Mouse (Mus musculus) natural killer cell, adult 2 months (primary cell): ENCODE data around the gene Smtn.

ENCODE experiments used
- DNase-seq, 2 experiments: peaks; one replicate each; pipeline ENCODE4 v3.0.0; 2022; ENCODE audit warnings: low spot score in 2 of 2

Gene Smtn

GRCm38 (mm10) chr11:3527766-3528165, 12.6 kb downstream of the Smtn start:
- no peak for DNase-seq

- no peak for DNase-seq
Measured at GRCm38 (mm10) chr11:3526979-3527738, 13.3 kb downstream of the Smtn start.

GRCm38 (mm10) chr11:3526207-3526606, 14.2 kb downstream of the Smtn start:
- no peak for DNase-seq

- DNase-seq, result no peak
Measured at GRCm38 (mm10) chr11:3525560-3525959, 14.9 kb downstream of the Smtn start.

- DNase-seq, result no peak
Measured at GRCm38 (mm10) chr11:3523840-3524582, 16.4 kb downstream of the Smtn start.

GRCm38 (mm10) chr11:3522285-3523000, 18.0 kb downstream of the Smtn start:
- no peak for DNase-seq

GRCm38 (mm10) chr11:3521339-3522224, 18.8 kb downstream of the Smtn start:
- no peak for DNase-seq

GRCm38 (mm10) chr11:3520919-3521318, 19.5 kb downstream of the Smtn start:
- DNase-seq, result no peak

GRCm38 (mm10) chr11:3519756-3520398, 20.5 kb downstream of the Smtn start:
- no peak for DNase-seq

- DNase-seq, result no peak
Measured at GRCm38 (mm10) chr11:3519051-3519726, 21.2 kb downstream of the Smtn start.

GRCm38 (mm10) chr11:3517846-3518732, 22.3 kb downstream of the Smtn start:
- no peak for DNase-seq

- peak; percentile 19 to 32 for DNase-seq
Measured at GRCm38 (mm10) chr11:3516859-3517845, 23.3 kb downstream of the Smtn start.

- DNase-seq, result no peak
Measured at GRCm38 (mm10) chr11:3516121-3516520, 24.3 kb downstream of the Smtn start.

GRCm38 (mm10) chr11:3515637-3516036, 24.8 kb downstream of the Smtn start:
- DNase-seq, result no peak

GRCm38 (mm10) chr11:3515216-3515615, 25.2 kb downstream of the Smtn start:
- no peak for DNase-seq

- DNase-seq, result peak; percentile 74 to 75
Measured at GRCm38 (mm10) chr11:3514529-3515054, 25.8 kb downstream of the Smtn start, which contains the start of gene Selenom. Gene Selenom, plus strand, starts transcription at chr11:3514684.

GRCm38 (mm10) chr11:3513291-3513690, 27.1 kb downstream of the Smtn start:
- no peak for DNase-seq

- no peak for DNase-seq
Measured at GRCm38 (mm10) chr11:3510321-3510720, 30.1 kb downstream of the Smtn start.
